Mouse (Mus musculus) T-cell, adult 2 months (primary cell): ENCODE results near the gene Slc25a12.

Source experiments
- DNase-seq: peaks from one replicate; pipeline ENCODE4 v3.0.0; 2022; ENCODE audit warnings: low spot score

Slc25a12 gene

DNA sequence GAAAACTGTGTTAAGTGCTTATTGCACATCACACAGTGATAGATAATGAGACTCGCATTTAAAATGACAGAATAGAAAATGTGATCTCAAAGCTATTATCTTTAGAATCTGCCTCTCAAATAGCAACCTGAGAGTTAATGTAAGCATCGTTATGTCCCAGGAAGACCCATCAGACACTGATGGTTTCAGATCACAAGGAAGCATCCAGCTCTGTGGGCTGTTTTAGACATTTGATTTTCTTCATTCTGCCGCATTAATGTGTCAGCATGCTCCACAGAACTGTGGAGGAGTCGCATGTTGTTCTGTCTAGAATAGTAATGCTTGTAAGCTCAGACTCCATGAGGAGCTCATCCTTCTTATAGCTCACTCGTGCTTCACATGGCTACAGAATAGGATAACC is 121.5 kb downstream of the Slc25a12 start:
- no peak for DNase-seq

DNA sequence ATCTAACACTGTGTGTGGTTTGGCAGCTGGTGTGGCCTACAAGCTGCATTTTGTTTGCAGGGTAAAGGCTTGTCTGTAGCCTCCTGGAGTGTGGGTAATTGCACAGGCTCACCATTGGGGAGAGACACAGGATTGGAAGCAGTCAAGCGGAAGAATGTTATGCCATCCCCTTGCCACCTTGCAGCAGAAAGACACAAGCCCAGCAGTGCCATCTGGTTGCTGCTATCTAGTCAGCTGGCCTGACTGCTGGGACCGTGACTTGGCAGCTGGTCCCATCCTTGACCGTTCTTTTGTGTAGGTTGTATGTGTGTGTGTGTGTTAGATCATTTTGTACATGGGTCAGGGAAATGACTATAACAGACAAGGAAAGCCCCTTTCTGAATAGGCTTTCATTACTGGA is 122.1 kb downstream of the Slc25a12 start:
- DNase-seq: no peak

DNA sequence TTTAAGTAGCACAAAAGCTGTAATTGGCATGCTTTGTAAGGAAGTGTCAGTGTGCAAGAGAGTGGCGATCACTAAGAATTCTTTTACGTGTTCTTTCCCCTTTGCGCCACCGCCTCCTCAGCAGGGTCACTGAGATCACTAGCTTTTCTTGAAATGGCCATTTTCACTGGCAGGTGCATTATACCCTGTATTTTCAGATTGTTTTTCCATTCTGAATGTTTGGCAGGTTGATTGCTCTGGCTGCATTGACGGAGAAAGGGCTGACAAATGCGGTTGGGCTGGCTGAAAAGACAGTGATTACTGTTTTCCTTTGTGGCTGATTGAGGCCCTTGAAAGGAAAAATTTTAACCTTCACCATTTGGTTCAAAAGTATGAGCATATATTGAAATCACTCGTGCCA is 122.7 kb downstream of the Slc25a12 start:
- DNase-seq: no peak

DNA sequence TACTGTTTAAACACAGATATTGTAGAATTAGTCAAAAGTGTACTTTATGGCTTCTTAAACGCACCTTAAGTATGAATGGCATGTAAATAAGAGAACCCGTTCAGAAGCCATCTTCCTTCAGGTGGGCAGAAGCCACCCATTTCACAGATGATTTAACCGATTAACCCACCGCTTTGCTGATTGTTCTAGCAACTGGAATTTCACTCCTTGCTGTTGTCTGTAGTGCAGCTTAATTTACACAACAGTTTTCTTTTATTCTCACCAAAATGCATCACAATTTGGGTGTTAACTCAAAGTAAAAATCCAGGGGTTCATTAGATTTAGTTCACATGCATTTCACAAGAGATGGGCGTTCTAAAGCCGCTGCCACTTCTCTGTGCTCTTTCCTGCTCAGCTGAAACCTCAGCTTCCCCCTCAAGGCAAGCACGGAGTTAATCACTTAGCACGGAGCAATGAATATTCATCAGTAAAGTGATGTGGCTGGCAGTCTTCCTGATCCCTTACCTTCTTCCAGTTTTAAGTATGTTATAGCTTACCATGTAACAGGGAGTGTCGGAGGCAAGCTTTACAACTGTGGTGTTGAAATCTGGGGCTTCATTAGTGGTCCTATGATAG is 124.4 kb downstream of the Slc25a12 start:
- DNase-seq: no peak

DNA sequence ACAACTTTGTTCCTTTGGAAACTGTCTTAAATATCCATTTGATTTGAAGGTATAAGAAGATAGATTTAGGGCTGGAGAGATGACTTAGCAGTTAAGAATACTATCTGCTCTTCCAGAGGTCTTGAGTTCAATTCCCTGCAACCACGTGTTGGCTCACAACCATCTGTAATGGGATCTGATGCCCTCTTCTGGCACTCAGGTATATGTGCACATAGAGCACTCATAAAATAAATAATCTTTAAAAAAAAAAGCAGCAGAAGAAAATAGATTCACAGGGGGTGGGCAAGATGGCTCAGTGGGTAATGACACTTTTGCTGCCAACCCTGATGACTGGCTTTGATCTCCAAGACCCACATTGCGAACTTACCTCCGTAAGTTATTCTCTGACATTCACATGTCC is 125.4 kb downstream of the Slc25a12 start:
- DNase-seq: no peak

DNA sequence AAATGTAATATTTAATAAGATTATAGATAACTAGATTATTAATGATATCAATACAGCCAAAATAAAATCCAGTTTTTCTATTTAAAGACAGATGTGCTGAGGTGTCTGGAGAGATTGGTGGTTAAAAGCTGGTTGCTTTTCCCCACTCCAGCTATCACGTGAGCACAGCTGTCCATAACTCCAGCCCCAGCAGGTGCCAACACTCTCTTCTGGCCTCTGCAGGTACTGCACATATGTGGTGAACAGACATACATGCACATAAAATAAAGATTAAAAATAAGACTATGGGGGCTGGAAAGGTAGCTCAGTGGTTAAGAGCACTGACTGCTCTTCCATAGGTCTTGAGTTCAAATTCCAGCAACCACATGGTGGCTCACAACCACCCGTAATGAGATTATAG is 126.0 kb downstream of the Slc25a12 start:
- no peak for DNase-seq

DNA sequence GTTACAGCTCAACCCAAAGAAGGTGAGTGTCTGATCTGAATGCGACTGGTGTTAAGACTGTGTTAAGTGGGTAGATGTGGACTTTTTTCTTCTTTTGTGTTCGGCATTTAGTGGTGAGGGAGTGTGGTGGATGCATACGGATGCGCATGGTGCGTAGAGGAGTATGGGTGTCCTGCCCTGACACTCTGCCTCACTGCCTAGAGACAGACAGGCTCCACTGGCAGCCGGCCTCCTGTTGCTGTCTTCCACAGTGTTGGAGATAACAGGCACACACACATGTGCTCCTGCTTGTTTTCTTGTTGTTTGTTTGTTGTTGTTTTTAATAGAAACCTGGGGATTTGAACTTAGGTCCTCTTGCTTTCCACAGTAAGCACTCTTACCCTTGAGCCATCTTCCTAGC is 131.5 kb downstream of the Slc25a12 start:
- no peak for DNase-seq

DNA sequence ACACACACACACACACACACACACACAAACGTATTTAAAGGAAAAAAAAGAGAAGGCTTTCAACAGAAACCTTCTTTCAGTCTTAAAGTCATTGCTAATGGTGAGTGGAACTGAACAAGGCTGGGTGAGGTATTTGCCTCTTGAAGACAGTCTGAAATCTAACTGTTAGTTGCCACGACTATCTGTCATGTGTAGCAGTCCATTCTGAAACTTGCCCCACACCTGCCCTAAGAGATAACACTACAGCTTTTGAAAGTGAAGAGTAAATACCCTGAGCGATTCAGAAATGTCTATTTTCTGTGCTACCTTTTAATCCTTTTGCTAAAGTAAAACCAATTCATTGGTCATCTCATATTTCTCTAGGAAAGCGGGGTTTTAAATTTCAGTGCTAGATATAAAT is 132.1 kb downstream of the Slc25a12 start:
- no peak for DNase-seq

DNA sequence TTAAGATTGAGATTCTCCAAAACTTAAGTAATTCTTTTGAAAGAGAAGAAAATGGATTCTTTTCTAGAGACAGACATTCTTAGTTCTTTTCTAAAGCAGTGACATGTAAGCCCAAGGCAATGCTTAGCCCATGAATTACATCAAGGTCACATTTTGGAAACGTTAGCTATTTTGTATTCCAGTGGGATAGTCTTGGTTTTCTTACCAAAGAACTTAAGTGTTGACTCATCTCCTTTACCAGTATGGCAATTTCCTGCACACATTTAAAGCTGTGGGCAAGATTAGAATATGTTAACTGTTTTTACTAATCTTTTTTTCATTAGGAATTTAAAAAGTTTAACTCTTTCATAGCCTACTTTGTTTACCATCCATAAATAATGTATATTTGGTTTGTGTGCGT is 134.6 kb downstream of the Slc25a12 start:
- no peak for DNase-seq

DNA sequence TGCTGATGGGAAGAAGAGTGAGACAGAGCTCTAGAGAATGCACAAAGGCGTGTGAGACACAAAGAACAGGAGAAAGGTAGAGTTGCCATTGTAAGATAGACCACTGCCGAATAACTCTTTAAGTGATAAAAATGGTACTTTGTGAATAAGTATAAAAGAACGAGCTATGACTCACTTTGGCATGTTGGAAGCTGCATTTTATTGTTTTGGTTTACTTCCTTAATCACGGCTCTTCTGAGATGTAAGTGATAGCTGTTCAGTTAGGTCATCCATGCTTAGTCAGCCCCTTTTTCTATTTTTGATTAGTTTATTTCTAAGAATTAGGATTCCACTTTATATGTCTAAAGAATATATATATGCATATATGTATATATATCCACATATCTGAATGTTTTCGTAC is 135.6 kb downstream of the Slc25a12 start:
- no peak for DNase-seq

DNA sequence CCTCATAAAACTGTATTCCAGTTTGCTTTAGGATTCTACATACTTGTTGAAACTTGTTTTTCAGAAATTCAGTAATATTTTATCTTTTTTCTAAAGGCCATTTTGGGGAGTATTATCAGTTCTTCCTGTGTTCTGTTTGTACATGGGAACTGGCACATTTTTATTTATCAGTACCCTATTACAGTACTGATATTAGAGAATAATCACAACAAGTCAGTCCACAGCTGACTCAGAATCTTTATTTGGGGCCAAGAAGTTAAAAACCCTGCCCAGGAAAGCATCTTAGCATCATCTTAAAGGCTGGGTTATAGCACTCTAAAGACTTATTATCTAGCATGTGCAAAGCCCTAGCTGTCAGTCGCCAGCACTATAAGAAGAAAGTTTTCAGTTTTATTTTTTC is 137.9 kb downstream of the Slc25a12 start:
- no peak for DNase-seq

DNA sequence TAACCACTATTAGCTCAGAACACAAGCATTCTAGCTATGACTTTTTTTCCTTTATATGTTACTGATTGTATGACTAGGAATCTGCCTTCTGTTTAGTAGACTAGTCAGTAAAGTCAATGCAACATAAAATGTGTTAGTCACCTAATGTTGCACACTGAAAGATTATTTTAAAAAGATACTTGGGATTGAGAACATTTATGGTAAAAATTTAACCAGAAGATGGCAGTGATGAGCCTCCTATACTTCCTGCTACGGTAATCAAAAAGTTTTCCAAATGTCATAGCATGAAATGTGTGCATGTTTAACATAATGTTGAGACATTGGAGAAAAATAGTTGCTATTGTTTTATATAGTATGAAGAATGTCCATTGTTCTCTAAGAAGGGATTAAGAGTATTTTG is 140.2 kb downstream of the Slc25a12 start:
- no peak for DNase-seq
